Mouse (Mus musculus): ENCODE measurements around the gene Olfr736.

Olfr736 gene

DNA sequence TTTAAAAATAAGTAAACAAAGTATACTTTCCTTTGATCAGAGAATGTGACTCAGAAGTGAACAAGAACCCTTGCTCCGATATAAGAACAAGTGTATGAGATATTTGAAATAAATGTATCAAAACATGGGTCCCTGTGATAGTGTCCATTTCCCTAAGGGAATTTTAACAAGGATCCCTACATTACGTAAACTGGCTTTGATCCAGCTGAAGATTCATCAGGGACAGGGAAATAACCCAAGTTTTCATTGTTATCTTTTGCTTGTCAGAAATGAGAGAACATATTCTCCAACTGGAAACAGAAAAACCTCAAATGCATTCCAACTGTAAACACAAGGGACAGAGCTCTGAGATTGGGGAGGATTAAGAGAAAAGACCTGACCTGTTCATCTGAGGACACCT, at the start of gene Olfr736:
Gene Olfr736 (plus strand): TSS at position 301 of the 400 bp plus-strand sequence.
- DNase-seq (ENCODE audit: low spot score): no peak

- DNase-seq (ENCODE audit: low spot score): no peak
Observed at GRCm38 (mm10) chr14:50348796-50349195, 32.2 kb upstream of the Olfr736 start, which contains the start of gene Olfr735. TSS of gene Olfr735 (minus strand) at chr14:50348872.

- no peak for DNase-seq (ENCODE audit: low spot score)
Observed at GRCm38 (mm10) chr14:50352438-50352837, 28.5 kb upstream of the Olfr736 start.

DNA sequence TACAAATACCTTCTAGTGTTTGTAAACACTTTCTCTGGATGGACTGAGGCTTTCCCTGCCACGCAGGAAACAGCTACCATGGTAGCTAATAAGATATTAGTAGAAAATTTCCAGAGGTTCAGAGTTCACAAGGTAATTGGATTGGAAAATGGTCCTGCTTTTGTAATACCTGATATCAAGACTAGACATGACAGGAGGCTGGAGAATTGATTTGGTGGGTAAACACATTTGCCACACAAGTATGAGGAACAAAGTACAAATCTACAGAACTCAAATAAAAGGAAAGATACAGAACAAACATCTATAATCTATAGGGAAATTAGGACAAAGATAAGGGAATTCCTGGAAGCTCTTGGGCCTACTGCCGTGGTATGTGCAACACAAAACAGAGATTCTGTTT, 24.2 kb upstream of the Olfr736 start:
- no peak for DNase-seq (ENCODE audit: low spot score)

DNA sequence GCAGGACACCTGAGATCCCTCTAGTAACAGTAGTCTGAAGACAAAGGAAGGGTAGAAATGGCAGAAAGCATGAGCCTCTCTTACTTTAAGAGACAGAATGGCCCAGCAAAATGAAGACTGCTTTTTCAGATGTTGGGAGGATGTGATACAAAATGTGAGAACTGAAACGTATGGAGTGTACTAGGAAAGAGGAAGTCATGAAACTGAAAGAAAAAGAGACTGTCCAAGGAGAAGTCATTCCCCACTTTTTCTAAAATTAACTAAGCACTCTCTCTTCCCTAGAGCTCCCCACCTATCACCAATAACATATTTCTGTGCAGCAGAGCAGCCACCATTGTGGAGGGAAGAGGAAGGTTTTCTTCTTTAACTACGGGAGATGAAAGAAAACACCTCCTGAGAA, 23.4 kb upstream of the Olfr736 start, which contains the start of gene Tlr11:
Gene Tlr11 (plus strand): TSS at position 322 of the 400 bp plus-strand sequence.
- no peak for DNase-seq (ENCODE audit: low spot score)

- no peak for DNase-seq (ENCODE audit: low spot score)
Observed at GRCm38 (mm10) chr14:50360480-50360879, 20.5 kb upstream of the Olfr736 start.

GRCm38 (mm10) chr14:50363561-50363960, 17.4 kb upstream of the Olfr736 start:
- no peak for DNase-seq (ENCODE audit: low spot score)

DNA sequence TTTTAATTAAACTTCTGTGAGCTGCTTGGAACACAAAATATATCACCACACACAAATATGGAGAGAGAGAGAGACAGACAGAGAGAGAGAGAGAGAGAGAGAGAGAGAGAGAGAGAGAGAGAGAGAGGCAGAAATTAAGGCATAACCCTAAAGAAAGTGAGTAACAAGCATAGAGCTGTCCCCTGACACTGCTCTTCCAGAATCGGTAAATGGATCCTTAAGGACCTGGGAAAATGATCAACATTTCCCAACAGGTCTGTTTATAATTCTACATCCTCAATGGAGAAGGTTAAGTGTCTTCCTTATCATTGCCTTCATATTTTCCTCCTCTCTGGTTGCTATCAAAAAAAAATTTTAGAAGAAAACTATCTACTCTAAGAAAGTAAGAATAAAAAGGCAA, 26.3 kb downstream of the Olfr736 start, which contains the start of gene Olfr738:
Gene Olfr738 (plus strand): TSS at position 301 of the 400 bp plus-strand sequence.
- DNase-seq (ENCODE audit: low spot score): no peak

DNA sequence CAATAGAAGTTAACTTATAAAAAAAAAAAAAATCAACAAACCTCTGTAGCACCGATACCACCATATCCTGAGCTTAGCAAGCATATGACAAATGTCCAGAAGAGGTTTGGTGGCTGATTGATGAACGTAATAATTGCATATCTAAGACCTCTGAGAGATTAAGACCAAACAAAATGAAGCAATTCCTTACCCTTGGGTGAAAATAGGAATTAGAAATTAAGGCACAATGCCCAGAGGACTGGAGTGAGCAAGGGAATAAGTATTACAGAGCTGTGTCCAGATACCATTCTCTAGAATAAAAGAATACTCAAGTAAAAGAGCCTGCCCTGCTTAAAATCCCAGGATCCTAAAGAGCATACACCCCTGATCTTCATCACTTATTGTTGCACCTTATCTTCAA, 37.4 kb downstream of the Olfr736 start, which contains the start of gene Olfr739:
Gene Olfr739 (plus strand): TSS at position 301 of the 400 bp plus-strand sequence.
- no peak for DNase-seq (ENCODE audit: low spot score)
